Mouse (Mus musculus): Measurements from ENCODE around the gene Rsl1d1.
"Not testable (repeated sequence)": the region's sequence is repeated elsewhere in the genome, so short reads cannot be mapped to it uniquely, and the experiment has no call there.

The Rsl1d1 gene

GRCm38 (mm10) chr16:11164695-11165255 is 38.4 kb downstream of the Rsl1d1 start:
- DNase-seq (ENCODE audit: extremely low read depth, low read depth), result no peak

- not testable (repeated sequence) for DNase-seq (ENCODE audit: extremely low read depth, low read depth)
These were observed 45.4 kb downstream of the Rsl1d1 start for GRCm38 (mm10) chr16:11157721-11158120.

GRCm38 (mm10) chr16:11154500-11154899 is 48.6 kb downstream of the Rsl1d1 start:
- no peak for DNase-seq (ENCODE audit: extremely low read depth, low read depth)

- not testable (repeated sequence) for DNase-seq (ENCODE audit: extremely low read depth, low read depth)
These were observed 59.2 kb downstream of the Rsl1d1 start for GRCm38 (mm10) chr16:11143706-11144483.
